Mouse (Mus musculus) limb, embryonic 14.5 days (tissue): ENCODE measurements at regions not wholly inside any gene's neighbourhood (a gene's known extent, or its start where the extent isn't known, plus 50 kb on each side); places are given as distances from the start of the nearest gene placed in this dataset.

Experiments
- ATAC-seq: fragments of 200-750 bp; cut with Nextera tagmentation; 2 replicates; pipeline ENCODE4 v1.8.0; 2017; ENCODE audit warnings: low read depth, moderate number of reproducible peaks, moderate TSS enrichment; ENCODE audit not compliant: low FRiP score
- DNase-seq: peaks from one replicate; pipeline ENCODE4 v3.0.0-alpha.2; 2015; ENCODE audit warnings: low spot score
- H3K27ac ChIP-seq: fragments of 300-500 bp; sonication (generic); replicated peaks from 2 replicates; pipeline ENCODE4 v1.5.1; 2014; ENCODE audit warnings: low read depth, mild to moderate bottlenecking, low read length, moderate library complexity, mixed read lengths
- H3K27me3 ChIP-seq: fragments of 300-500 bp; sonication (generic); 2 replicates; pipeline ENCODE4 v1.6.1; 2014; ENCODE audit warnings: low read length, mixed read lengths; ENCODE audit not compliant: control insufficient read depth, insufficient read depth
- H3K36me3 ChIP-seq: fragments of 300-500 bp; sonication (generic); 2 replicates; pipeline ENCODE4 v1.6.1; 2014; ENCODE audit warnings: mild to moderate bottlenecking, low read length, moderate library complexity, mixed read lengths; ENCODE audit not compliant: control insufficient read depth, insufficient read depth
- H3K4me1 ChIP-seq: fragments of 300-500 bp; sonication (generic); 2 replicates; pipeline ENCODE4 v1.6.1; 2014; ENCODE audit warnings: antibody characterized with exemption, low read length, mixed read lengths; ENCODE audit not compliant: control insufficient read depth, insufficient read depth
- H3K4me2 ChIP-seq: fragments of 300-500 bp; sonication (generic); replicated peaks from 2 replicates; pipeline ENCODE4 v1.6.1; 2014; ENCODE audit warnings: low read depth, mild to moderate bottlenecking, low read length, moderate library complexity; ENCODE audit not compliant: severe bottlenecking
- H3K4me3 ChIP-seq: fragments of 300-500 bp; sonication (generic); replicated peaks from 2 replicates; pipeline ENCODE4 v1.5.1; 2014; ENCODE audit warnings: low read length
- H3K9ac ChIP-seq: fragments of 300-500 bp; sonication (generic); 2 replicates; pipeline ENCODE4 v1.6.1; 2014; ENCODE audit warnings: mild to moderate bottlenecking, low read depth, low read length, moderate library complexity; ENCODE audit not compliant: severe bottlenecking
- H3K9me3 ChIP-seq: fragments of 300-500 bp; sonication (generic); 2 replicates; pipeline ENCODE4 v1.6.1; 2016; ENCODE audit warnings: low read length; ENCODE audit not compliant: control insufficient read depth
- POLR2A ChIP-seq: fragments of 200-500 bp; IDR thresholded peaks from 2 replicates; pipeline ENCODE4 v1.8.0; 2012; ENCODE audit warnings: inconsistent platforms, mild to moderate bottlenecking, moderate library complexity, borderline replicate concordance; ENCODE audit not compliant: insufficient read depth, insufficient read length; ENCODE audit errors: extremely low read depth
- WGBS: fragments of 180-500 bp; shearing (Covaris S2); extraction: QIAGEN DNeasy Blood & Tissue Kit; methylation state at CpG from one replicate; pipeline ENCODE4 v1.1.7; 2014; 5-methylcytosine and 5-hydroxymethylcytosine counted together

DNA sequence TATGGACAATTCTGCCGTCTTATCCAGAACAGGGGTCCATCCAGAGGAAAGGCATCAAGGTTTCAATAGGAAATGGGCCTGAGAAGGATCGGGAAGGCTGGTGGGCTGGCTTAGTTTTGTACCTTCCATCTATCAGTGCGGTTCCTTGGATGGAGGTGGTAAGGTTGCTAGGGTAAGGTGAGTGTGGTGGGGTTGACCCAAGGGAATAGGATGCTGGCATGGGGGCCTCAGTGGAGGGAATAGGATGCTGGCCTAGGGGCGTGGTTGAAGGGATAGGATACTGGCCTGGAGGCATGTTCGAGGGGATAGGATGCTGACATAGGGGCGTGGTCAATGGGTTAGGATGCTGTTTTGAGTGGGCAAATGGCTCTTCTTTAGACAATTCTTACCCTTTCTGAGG, 82.6 kb upstream of the Sel1l start:
- H3K36me3 ChIP-seq, result no peaks in the 10 kb centered on the region
- H3K27ac ChIP-seq, result no peak overlapping the region
- no peak overlapping the region for H3K4me2 ChIP-seq
- 0 out of 2 replicates have a peak, but pooled peaks cover 4% of the 10 kb centered on the region for H3K4me1 ChIP-seq
- H3K4me3 ChIP-seq, result no peak overlapping the region
- H3K9ac ChIP-seq, result no peak overlapping the region
- 85% methylated on average over 6 of the region's 6 CpGs for WGBS
- no peaks in the 10 kb centered on the region for H3K27me3 ChIP-seq
- TF ChIP-seq POLR2A, result no peak
- DNase-seq (no peak), ATAC-seq (no peak)
- no peaks in the 10 kb centered on the region for H3K9me3 ChIP-seq

DNA sequence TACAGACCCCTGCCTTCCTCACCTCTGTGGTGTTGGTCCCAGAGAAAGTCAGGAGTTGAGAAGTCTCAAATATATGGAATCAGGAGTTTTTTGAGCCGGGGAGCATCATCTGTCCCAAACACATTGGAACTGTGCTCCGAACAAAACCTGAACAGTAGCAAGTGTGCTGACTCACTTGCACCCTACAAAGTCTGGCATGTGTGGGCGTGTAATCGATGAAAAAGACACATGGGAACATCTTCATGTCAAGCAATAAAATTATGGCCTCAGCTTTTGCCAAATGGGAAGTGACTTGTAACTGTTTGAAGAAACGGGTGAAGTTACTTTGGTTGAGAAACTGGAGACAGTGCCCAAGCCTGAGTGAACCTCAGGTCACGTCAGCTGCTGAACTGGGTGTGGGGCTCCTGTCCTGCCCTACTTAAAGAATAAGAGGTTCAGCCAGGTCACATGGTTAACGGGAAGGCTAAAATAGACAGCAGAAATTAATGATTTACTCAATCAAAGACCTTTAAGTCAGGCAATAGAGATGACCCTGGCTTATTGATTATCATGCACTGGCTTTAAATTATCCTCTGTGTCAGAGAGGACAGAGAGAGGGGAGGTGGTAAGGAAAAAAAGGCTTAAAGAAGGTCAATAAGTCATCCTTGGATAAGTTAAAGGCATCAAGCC, 80.6 kb upstream of the Sel1l start:
- no peak overlapping the region for H3K9ac ChIP-seq
- DNase-seq (no peak), ATAC-seq (no peak)
- no peak overlapping the region for H3K4me2 ChIP-seq
- no peaks in the 10 kb centered on the region for H3K9me3 ChIP-seq
- H3K27ac ChIP-seq, result no peak overlapping the region
- 0 out of 2 replicates have a peak, but pooled peaks cover 4% of the 10 kb centered on the region for H3K4me1 ChIP-seq
- 65% methylated on average over 7 of the region's 7 CpGs for WGBS
- no peak for TF ChIP-seq POLR2A
- H3K36me3 ChIP-seq, result no peaks in the 10 kb centered on the region
- no peaks in the 10 kb centered on the region for H3K27me3 ChIP-seq
- H3K4me3 ChIP-seq, result no peak overlapping the region

DNA sequence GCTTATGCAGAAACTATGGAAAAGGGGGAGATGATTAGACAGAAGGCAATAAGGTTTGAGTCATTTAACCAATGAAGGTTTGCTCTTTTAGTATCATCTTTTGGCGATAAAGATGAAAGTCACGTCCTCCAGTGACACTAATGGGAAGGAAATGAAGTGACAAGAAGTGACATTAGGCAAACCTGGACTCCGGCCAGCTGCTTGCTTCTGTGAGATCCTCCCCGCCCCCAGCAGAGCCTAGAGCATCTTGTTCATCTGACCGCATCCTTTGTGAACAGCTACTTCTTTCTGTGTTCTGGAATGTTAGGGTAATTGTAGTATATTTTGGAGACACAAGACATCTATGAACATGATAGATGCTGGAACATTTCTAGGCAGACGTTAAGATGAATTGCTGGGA, 78.6 kb upstream of the Sel1l start:
- ATAC-seq (no peak), DNase-seq (no peak)
- no peaks in the 10 kb centered on the region for H3K36me3 ChIP-seq
- no peaks in the 10 kb centered on the region for H3K9me3 ChIP-seq
- H3K27ac ChIP-seq, result no peak overlapping the region
- H3K9ac ChIP-seq, result no peak overlapping the region
- peaks cover 5% of the 10 kb centered on the region; the same call in 1 of the 2 replicates for H3K4me1 ChIP-seq
- 78% methylated on average over 6 of the region's 6 CpGs for WGBS
- no peak for TF ChIP-seq POLR2A
- H3K4me2 ChIP-seq, result no peak overlapping the region
- no peaks in the 10 kb centered on the region for H3K27me3 ChIP-seq
- no peak overlapping the region for H3K4me3 ChIP-seq

DNA sequence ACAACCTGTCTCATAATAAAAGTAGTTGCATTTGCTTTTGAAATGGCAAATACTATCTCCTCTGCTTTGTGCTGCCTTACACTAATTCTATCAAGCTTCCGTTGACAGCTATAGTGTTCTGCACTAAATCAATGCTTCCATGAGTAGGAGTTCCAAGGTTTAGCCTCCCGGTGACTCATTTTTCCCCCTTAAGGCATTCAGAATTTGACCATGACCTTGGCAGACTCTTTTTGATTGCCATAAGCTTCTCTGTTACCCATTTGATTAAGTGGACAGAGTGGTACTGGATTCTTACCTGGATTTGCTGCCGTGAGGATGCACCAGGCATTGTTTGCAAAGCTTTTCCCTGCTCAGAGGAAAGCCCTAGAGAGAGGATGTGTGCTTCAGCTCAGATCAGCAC, 66.5 kb upstream of the Sel1l start:
- H3K9me3 ChIP-seq, result no peaks in the 10 kb centered on the region
- H3K27ac ChIP-seq, result no peak overlapping the region
- 82% methylated on average over 3 of the region's 3 CpGs for WGBS
- H3K4me2 ChIP-seq, result no peak overlapping the region
- no peaks in the 10 kb centered on the region for H3K36me3 ChIP-seq
- no peak overlapping the region for H3K4me3 ChIP-seq
- no peak for TF ChIP-seq POLR2A
- H3K27me3 ChIP-seq, result no peaks in the 10 kb centered on the region
- no peak overlapping the region for H3K9ac ChIP-seq
- ATAC-seq, result no peak
- no peaks in the 10 kb centered on the region for H3K4me1 ChIP-seq
- DNase-seq, result no peak

DNA sequence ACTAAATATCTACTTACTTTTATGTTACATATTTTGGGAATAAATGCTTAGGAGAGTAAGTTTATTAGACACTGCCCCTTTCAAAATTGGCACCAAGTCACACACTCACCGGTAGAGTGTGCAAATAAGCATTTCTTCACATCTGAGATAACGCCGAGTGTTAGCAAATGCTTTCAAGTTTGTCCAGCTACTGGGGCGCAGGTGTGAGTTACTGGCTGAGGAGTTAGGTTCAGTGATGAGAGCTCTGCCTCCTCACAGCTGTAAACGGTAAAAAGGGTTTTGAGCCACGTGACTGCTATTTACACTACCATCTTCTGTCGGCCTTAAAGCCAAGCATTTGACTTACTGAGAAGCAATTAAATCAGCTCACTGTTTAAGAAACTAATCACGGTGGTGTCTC, 61.6 kb upstream of the Sel1l start:
- TF ChIP-seq POLR2A, result no peak
- Histone ChIP-seq H3K36me3 (no peaks in the 10 kb centered on the region), H3K4me2 (no peak overlapping the region), H3K27ac (no peak overlapping the region), H3K4me1 (no peaks in the 10 kb centered on the region), H3K4me3 (no peak overlapping the region), H3K9me3 (no peaks in the 10 kb centered on the region), H3K27me3 (no peaks in the 10 kb centered on the region), H3K9ac (no peak overlapping the region)
- ATAC-seq, result no peak
- WGBS, result 36% methylated on average over 8 of the region's 8 CpGs
- DNase-seq, result no peak
